Mouse (Mus musculus): Measurements from ENCODE around the gene Hsp90ab1. TPM values are rescaled to one million over a fixed set of nuclear protein-coding genes. Genes with fewer than 3 reads are reported as not detected.

Gene Hsp90ab1
- polyA plus RNA-seq, 1 experiment, result 194 TPM

GRCm38 (mm10) chr17:45559732-45560525 is 13.1 kb downstream of the Hsp90ab1 start:
- WGBS, result 74% methylated on average over 15 of the region's 15 CpGs
- Histone ChIP-seq H3K4me3 (ENCODE audit: extremely low read depth, insufficient read depth, insufficient read length) (no peak overlapping the region), H3K27ac (ENCODE audit: insufficient read depth, low read length) (peak overlapping the region; percentile 76), H3K36me3 (ENCODE audit: control insufficient read depth, insufficient read depth, low read length) (peaks cover 28% of the 10 kb centered on the region), H3K4me1 (ENCODE audit: control insufficient read depth, insufficient read depth, insufficient read length) (peaks cover 9% of the 10 kb centered on the region), H3K27me3 (ENCODE audit: control insufficient read depth, insufficient read depth, low read length) (no peaks in the 10 kb centered on the region)
- no peak for TF ChIP-seq POLR2A (IDR thresholded peaks at IDR 0.05; ENCODE audit: low read depth, low read length)
- TF ChIP-seq CTCF (IDR thresholded peaks at IDR 0.05; ENCODE audit: extremely low read depth, insufficient read depth, insufficient read length, insufficient replicate concordance), result no peak
- DNase-seq (ENCODE audit: low read depth in 1 of 2, low spot score in 2 of 2), result no peak

- no peaks in the 10 kb centered on the region for H3K27me3 ChIP-seq (ENCODE audit: control insufficient read depth, insufficient read depth, low read length)
- peak overlapping the region; percentile 89 for H3K27ac ChIP-seq (ENCODE audit: insufficient read depth, low read length)
- WGBS, result 11% methylated on average over 16 of the region's 16 CpGs
- TF ChIP-seq POLR2A (IDR thresholded peaks at IDR 0.05; ENCODE audit: low read depth, low read length) (no peak), CTCF (IDR thresholded peaks at IDR 0.05; ENCODE audit: extremely low read depth, insufficient read depth, insufficient read length, insufficient replicate concordance) (no peak)
- peaks cover 9% of the 10 kb centered on the region; the same call in 1 of the 2 replicates for H3K4me1 ChIP-seq (ENCODE audit: control insufficient read depth, insufficient read depth, insufficient read length)
- DNase-seq (ENCODE audit: low read depth in 1 of 2, low spot score in 2 of 2), result peak in 1 of 2 experiments; percentile 58
- peak overlapping the region; percentile 97 for H3K4me3 ChIP-seq (ENCODE audit: extremely low read depth, insufficient read depth, insufficient read length)
- H3K36me3 ChIP-seq (ENCODE audit: control insufficient read depth, insufficient read depth, low read length), result peaks cover 28% of the 10 kb centered on the region
These were observed 14.8 kb downstream of the Hsp90ab1 start for GRCm38 (mm10) chr17:45557998-45558862.

- Histone ChIP-seq H3K4me1 (ENCODE audit: control insufficient read depth, insufficient read depth, insufficient read length) (peaks cover 9% of the 10 kb centered on the region; the same call in 1 of the 2 replicates), H3K4me3 (ENCODE audit: extremely low read depth, insufficient read depth, insufficient read length) (peak overlapping the region; percentile 97), H3K27me3 (ENCODE audit: control insufficient read depth, insufficient read depth, low read length) (no peaks in the 10 kb centered on the region), H3K27ac (ENCODE audit: insufficient read depth, low read length) (peak overlapping the region; percentile 89), H3K36me3 (ENCODE audit: control insufficient read depth, insufficient read depth, low read length) (peaks cover 25% of the 10 kb centered on the region)
- TF ChIP-seq CTCF (IDR thresholded peaks at IDR 0.05; ENCODE audit: extremely low read depth, insufficient read depth, insufficient read length, insufficient replicate concordance) (no peak), POLR2A (IDR thresholded peaks at IDR 0.05; ENCODE audit: low read depth, low read length) (no peak)
- under 1% methylated on average over 7 of the region's 7 CpGs for WGBS
- peak in 1 of 2 experiments; percentile 56 for DNase-seq (ENCODE audit: low read depth in 1 of 2, low spot score in 2 of 2)
These were observed 15.7 kb downstream of the Hsp90ab1 start for GRCm38 (mm10) chr17:45557246-45557824.

- Histone ChIP-seq H3K4me3 (ENCODE audit: extremely low read depth, insufficient read depth, insufficient read length) (peak overlapping the region; percentile 97), H3K36me3 (ENCODE audit: control insufficient read depth, insufficient read depth, low read length) (peaks cover 20% of the 10 kb centered on the region), H3K27me3 (ENCODE audit: control insufficient read depth, insufficient read depth, low read length) (no peaks in the 10 kb centered on the region), H3K4me1 (ENCODE audit: control insufficient read depth, insufficient read depth, insufficient read length) (peaks cover 9% of the 10 kb centered on the region; the same call in 1 of the 2 replicates), H3K27ac (ENCODE audit: insufficient read depth, low read length) (peak overlapping the region; percentile 89)
- TF ChIP-seq POLR2A (IDR thresholded peaks at IDR 0.05; ENCODE audit: low read depth, low read length), result peak; percentile 33; the same call in 1 of the 2 replicates
- TF ChIP-seq CTCF (IDR thresholded peaks at IDR 0.05; ENCODE audit: extremely low read depth, insufficient read depth, insufficient read length, insufficient replicate concordance), result no peak
- 9% methylated on average over 3 of the region's 3 CpGs for WGBS
- peak in 1 of 2 experiments; percentile 53 for DNase-seq (ENCODE audit: low read depth in 1 of 2, low spot score in 2 of 2)
These were observed 16.4 kb downstream of the Hsp90ab1 start for GRCm38 (mm10) chr17:45556514-45557245.

GRCm38 (mm10) chr17:45556107-45556489 is 17.0 kb downstream of the Hsp90ab1 start:
- DNase-seq (ENCODE audit: low read depth in 1 of 2, low spot score in 2 of 2), result no peak
- whole genome bisulfite sequencing, result 1% methylated on average over 14 of the region's 14 CpGs
- Histone ChIP-seq H3K4me3 (ENCODE audit: extremely low read depth, insufficient read depth, insufficient read length) (peak overlapping the region; percentile 97), H3K4me1 (ENCODE audit: control insufficient read depth, insufficient read depth, insufficient read length) (peaks cover 9% of the 10 kb centered on the region; the same call in 1 of the 2 replicates), H3K36me3 (ENCODE audit: control insufficient read depth, insufficient read depth, low read length) (peaks cover 17% of the 10 kb centered on the region), H3K27me3 (ENCODE audit: control insufficient read depth, insufficient read depth, low read length) (no peaks in the 10 kb centered on the region), H3K27ac (ENCODE audit: insufficient read depth, low read length) (peak overlapping the region; percentile 89)
- no peak for TF ChIP-seq CTCF (IDR thresholded peaks at IDR 0.05; ENCODE audit: extremely low read depth, insufficient read depth, insufficient read length, insufficient replicate concordance)
- TF ChIP-seq POLR2A (IDR thresholded peaks at IDR 0.05; ENCODE audit: low read depth, low read length), result no peak

Data from spleen, adult 2 months (tissue).